Mouse (Mus musculus) E14TG2a.4 (cell line): ENCODE measurements around the gene Gm14406.

Experiments used
- CTCF ChIP-seq: conservative IDR thresholded peaks from 2 replicates; pipeline ENCODE4 v1.5.1; 2014; ENCODE audit warnings: low read length
- NANOG ChIP-seq: IDR thresholded peaks from 2 replicates; pipeline ENCODE4 v1.6.1; 2014; ENCODE audit warnings: borderline replicate concordance, low read length, mixed read lengths
- POU5F1 ChIP-seq: IDR thresholded peaks from 2 replicates; pipeline ENCODE4 v1.6.1; 2014; ENCODE audit warnings: low read length, borderline replicate concordance

DNA sequence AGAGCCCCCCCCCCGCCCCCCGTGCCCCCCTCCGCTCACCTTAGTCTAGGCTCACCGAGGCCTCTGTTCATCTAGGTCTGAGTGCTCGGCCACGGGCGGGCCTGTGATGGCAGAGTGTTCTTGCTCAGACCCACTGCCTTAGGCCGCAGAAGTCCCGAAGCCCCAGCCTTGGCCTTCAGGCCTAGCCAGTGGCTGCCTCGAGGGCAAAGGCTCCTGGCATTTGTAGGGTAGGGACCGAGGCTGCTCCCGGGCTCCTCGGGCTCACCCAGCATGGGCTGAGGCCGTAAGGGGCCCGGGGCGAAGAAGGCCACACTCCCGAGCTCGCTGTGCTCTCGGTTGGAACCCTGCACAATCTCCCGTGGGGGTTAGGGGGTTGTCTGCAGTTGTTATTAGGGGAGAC, 54.9 kb downstream of the Gm14406 start:
- TF ChIP-seq CTCF (no peak), NANOG (no peak), POU5F1 (no peak)
